Mouse (Mus musculus) limb, embryonic 15.5 days (tissue): ENCODE results near the gene Cacna2d3. TPM values are rescaled to one million over a fixed set of nuclear protein-coding genes. Genes with fewer than 3 reads are reported as not detected.

Source experiments
- ATAC-seq: fragments of 200-750 bp; cut with Nextera tagmentation; 2 replicates; pipeline ENCODE4 v1.8.0; 2017; ENCODE audit warnings: low read depth, moderate TSS enrichment; ENCODE audit not compliant: insufficient number of reproducible peaks, low FRiP score, low TSS enrichment
- H3K27ac ChIP-seq: fragments of 300-500 bp; sonication (generic); 2 replicates; pipeline ENCODE4 v1.5.1; 2015; ENCODE audit warnings: moderate library complexity, mild to moderate bottlenecking, inconsistent platforms
- H3K27me3 ChIP-seq: fragments of 300-500 bp; sonication (generic); 2 replicates; pipeline ENCODE4 v1.6.1; 2015; ENCODE audit warnings: inconsistent platforms
- H3K36me3 ChIP-seq: fragments of 300-500 bp; sonication (generic); 2 replicates; pipeline ENCODE4 v1.6.1; 2015; ENCODE audit warnings: inconsistent platforms
- H3K4me1 ChIP-seq: fragments of 300-500 bp; sonication (generic); 2 replicates; pipeline ENCODE4 v1.6.1; 2015; ENCODE audit warnings: inconsistent platforms
- H3K4me2 ChIP-seq: fragments of 300-500 bp; sonication (generic); 2 replicates; pipeline ENCODE4 v1.6.1; 2015; ENCODE audit warnings: mild to moderate bottlenecking, inconsistent platforms
- H3K4me3 ChIP-seq: fragments of 300-500 bp; sonication (generic); 2 replicates; pipeline ENCODE4 v1.5.1; 2015; ENCODE audit warnings: mild to moderate bottlenecking, inconsistent platforms
- H3K9ac ChIP-seq: fragments of 300-500 bp; sonication (generic); 2 replicates; pipeline ENCODE4 v1.6.1; 2015; ENCODE audit warnings: inconsistent platforms
- H3K9me3 ChIP-seq: fragments of 300-500 bp; sonication (generic); 2 replicates; pipeline ENCODE4 v1.6.1; 2016; ENCODE audit warnings: inconsistent platforms
- WGBS: fragments of 180-500 bp; shearing (Covaris S2); methylation state at CpG from one replicate; pipeline ENCODE4 v1.1.7; 2015; 5-methylcytosine and 5-hydroxymethylcytosine counted together
- polyA plus RNA-seq: library from polyadenylated mRNA; unstranded; fragments of >200 nt; fragmentation: Nextera tagmentation; extraction: Ambion mirVana; gene quantifications from 2 replicates; pipeline ENCODE4 v1.2.1, GENCODE M21; 2015

Cacna2d3 gene
- polyA plus RNA-seq, 1 experiment from 2014 or later: 7.2 TPM

- Histone ChIP-seq H3K27me3 (no peaks in the 10 kb centered on the region), H3K27ac (no peak overlapping the region), H3K36me3 (no peaks in the 10 kb centered on the region), H3K9me3 (no peaks in the 10 kb centered on the region), H3K4me1 (no peaks in the 10 kb centered on the region), H3K4me3 (no peak overlapping the region), H3K4me2 (no peak overlapping the region), H3K9ac (no peak overlapping the region)
- WGBS: 83% methylated on average over 3 of the region's 3 CpGs
- ATAC-seq: no peak
These were observed 296.5 kb downstream of the Cacna2d3 start for GRCm38 (mm10) chr14:29425208-29425607.

GRCm38 (mm10) chr14:29405878-29406165 is 315.8 kb downstream of the Cacna2d3 start:
- no peak for ATAC-seq
- H3K36me3 ChIP-seq: no peaks in the 10 kb centered on the region
- no peak overlapping the region for H3K27ac ChIP-seq
- H3K4me3 ChIP-seq: no peak overlapping the region
- H3K9ac ChIP-seq: no peak overlapping the region
- no peak overlapping the region for H3K4me2 ChIP-seq
- H3K27me3 ChIP-seq: no peaks in the 10 kb centered on the region
- no peaks in the 10 kb centered on the region for H3K9me3 ChIP-seq
- peaks cover 13% of the 10 kb centered on the region for H3K4me1 ChIP-seq
- WGBS: 22% methylated on average over 2 of the region's 2 CpGs

- WGBS: 32% methylated on average over 8 of the region's 8 CpGs
- Histone ChIP-seq H3K9ac (no peak overlapping the region), H3K27ac (no peak overlapping the region), H3K9me3 (no peaks in the 10 kb centered on the region), H3K4me2 (no peak overlapping the region), H3K4me3 (no peak overlapping the region), H3K36me3 (no peaks in the 10 kb centered on the region), H3K4me1 (peaks cover 13% of the 10 kb centered on the region), H3K27me3 (no peaks in the 10 kb centered on the region)
- ATAC-seq: no peak
These were observed 316.4 kb downstream of the Cacna2d3 start for GRCm38 (mm10) chr14:29405125-29405877.

- no peak overlapping the region for H3K4me3 ChIP-seq
- H3K9ac ChIP-seq: no peak overlapping the region
- no peaks in the 10 kb centered on the region for H3K9me3 ChIP-seq
- H3K4me2 ChIP-seq: no peak overlapping the region
- H3K4me1 ChIP-seq: peaks cover 13% of the 10 kb centered on the region
- no peaks in the 10 kb centered on the region for H3K36me3 ChIP-seq
- no peak overlapping the region for H3K27ac ChIP-seq
- no peaks in the 10 kb centered on the region for H3K27me3 ChIP-seq
- 63% methylated on average over 8 of the region's 8 CpGs for WGBS
- ATAC-seq: no peak
These were observed 317.5 kb downstream of the Cacna2d3 start for GRCm38 (mm10) chr14:29403849-29404808.

- ATAC-seq: no peak
- Histone ChIP-seq H3K4me2 (no peak overlapping the region), H3K27ac (no peak overlapping the region), H3K36me3 (no peaks in the 10 kb centered on the region), H3K9ac (no peak overlapping the region), H3K9me3 (no peaks in the 10 kb centered on the region), H3K27me3 (no peaks in the 10 kb centered on the region), H3K4me1 (peaks cover 13% of the 10 kb centered on the region), H3K4me3 (no peak overlapping the region)
- WGBS: 31% methylated on average over 8 of the region's 8 CpGs
These were observed 319.2 kb downstream of the Cacna2d3 start for GRCm38 (mm10) chr14:29402471-29402870.

- H3K4me1 ChIP-seq: 0 out of 2 replicates have a peak, but pooled peaks cover 5% of the 10 kb centered on the region
- no peak overlapping the region for H3K4me3 ChIP-seq
- no peaks in the 10 kb centered on the region for H3K9me3 ChIP-seq
- H3K27me3 ChIP-seq: no peaks in the 10 kb centered on the region
- 67% methylated on average over 8 of the region's 8 CpGs for WGBS
- no peaks in the 10 kb centered on the region for H3K36me3 ChIP-seq
- no peak overlapping the region for H3K9ac ChIP-seq
- no peak for ATAC-seq
- H3K27ac ChIP-seq: peak overlapping the region; percentile 54; the same call in 1 of the 2 replicates
- H3K4me2 ChIP-seq: no peak overlapping the region
These were observed 327.9 kb downstream of the Cacna2d3 start for GRCm38 (mm10) chr14:29393786-29394185.

GRCm38 (mm10) chr14:29392851-29393250 is 328.8 kb downstream of the Cacna2d3 start:
- no peak overlapping the region for H3K27ac ChIP-seq
- H3K36me3 ChIP-seq: no peaks in the 10 kb centered on the region
- H3K27me3 ChIP-seq: no peaks in the 10 kb centered on the region
- H3K4me1 ChIP-seq: 0 out of 2 replicates have a peak, but pooled peaks cover 5% of the 10 kb centered on the region
- ATAC-seq: no peak
- WGBS: 98% methylated on average over 3 of the region's 3 CpGs
- H3K9me3 ChIP-seq: no peaks in the 10 kb centered on the region
- no peak overlapping the region for H3K9ac ChIP-seq
- no peak overlapping the region for H3K4me2 ChIP-seq
- H3K4me3 ChIP-seq: no peak overlapping the region

- no peak for ATAC-seq
- Histone ChIP-seq H3K9ac (no peak overlapping the region), H3K4me2 (no peak overlapping the region), H3K36me3 (no peaks in the 10 kb centered on the region), H3K9me3 (no peaks in the 10 kb centered on the region), H3K4me3 (no peak overlapping the region), H3K27ac (no peak overlapping the region), H3K27me3 (no peaks in the 10 kb centered on the region), H3K4me1 (0 out of 2 replicates have a peak, but pooled peaks cover 5% of the 10 kb centered on the region)
- 70% methylated on average over 2 of the region's 2 CpGs for WGBS
These were observed 330.2 kb downstream of the Cacna2d3 start for GRCm38 (mm10) chr14:29391489-29391888.

GRCm38 (mm10) chr14:29387761-29388160 is 333.9 kb downstream of the Cacna2d3 start:
- no peaks in the 10 kb centered on the region for H3K27me3 ChIP-seq
- no peak overlapping the region for H3K27ac ChIP-seq
- H3K36me3 ChIP-seq: no peaks in the 10 kb centered on the region
- H3K4me2 ChIP-seq: no peak overlapping the region
- ATAC-seq: no peak
- no peaks in the 10 kb centered on the region for H3K9me3 ChIP-seq
- no peaks in the 10 kb centered on the region for H3K4me1 ChIP-seq
- H3K4me3 ChIP-seq: no peak overlapping the region
- H3K9ac ChIP-seq: no peak overlapping the region
- 65% methylated on average over 3 of the region's 3 CpGs for WGBS

- H3K4me2 ChIP-seq: no peak overlapping the region
- no peak for ATAC-seq
- no peaks in the 10 kb centered on the region for H3K4me1 ChIP-seq
- H3K9me3 ChIP-seq: no peaks in the 10 kb centered on the region
- H3K36me3 ChIP-seq: no peaks in the 10 kb centered on the region
- no peak overlapping the region for H3K9ac ChIP-seq
- no peaks in the 10 kb centered on the region for H3K27me3 ChIP-seq
- H3K4me3 ChIP-seq: no peak overlapping the region
- H3K27ac ChIP-seq: no peak overlapping the region
These were observed 336.2 kb downstream of the Cacna2d3 start for GRCm38 (mm10) chr14:29385500-29385899.

- Histone ChIP-seq H3K4me3 (no peak overlapping the region), H3K27me3 (no peaks in the 10 kb centered on the region), H3K9me3 (no peaks in the 10 kb centered on the region), H3K36me3 (no peaks in the 10 kb centered on the region), H3K4me1 (no peaks in the 10 kb centered on the region), H3K27ac (no peak overlapping the region), H3K4me2 (no peak overlapping the region), H3K9ac (no peak overlapping the region)
- 87% methylated on average over 2 of the region's 2 CpGs for WGBS
- ATAC-seq: no peak
These were observed 338.9 kb downstream of the Cacna2d3 start for GRCm38 (mm10) chr14:29382786-29383185.

- WGBS: 43% methylated on average over 5 of the region's 5 CpGs
These were observed 354.8 kb downstream of the Cacna2d3 start for GRCm38 (mm10) chr14:29366911-29367310.

More at GRCm38 (mm10) chr14:29366911-29367310, 354.8 kb downstream of the Cacna2d3 start:
- Histone ChIP-seq H3K9me3 (no peaks in the 10 kb centered on the region), H3K4me3 (no peak overlapping the region), H3K27ac (no peak overlapping the region), H3K4me1 (peaks cover 4% of the 10 kb centered on the region; the same call in 1 of the 2 replicates), H3K4me2 (no peak overlapping the region), H3K27me3 (no peaks in the 10 kb centered on the region), H3K9ac (no peak overlapping the region), H3K36me3 (no peaks in the 10 kb centered on the region)
- no peak for ATAC-seq
